Mouse (Mus musculus) layer of hippocampus, postnatal 25 days (tissue): Measurements from ENCODE around the gene Gm17409. TPM values are rescaled to one million over a fixed set of nuclear protein-coding genes. Genes with fewer than 3 reads are reported as not detected.

Source experiments
- total RNA-seq, 2 experiments: library from RNA; stranded (reverse); gene quantifications; 2 replicates each; pipeline ENCODE4 v1.2.3; 2021

Gene Gm17409
- total RNA-seq, 2 experiments from 2014 or later: not detected

Other genes starting within 250 kb of the Gm17409 start
- gene Acvr1c, start 112.2 kb upstream of the Gm17409 start, total RNA-seq: 10 to 100 TPM; 10.9 TPM
- gene Acvr1, start 97.0 kb downstream of the Gm17409 start, total RNA-seq: 10 to 100 TPM; 43.1 to 48.2 TPM
- gene Upp2, start 97.2 kb downstream of the Gm17409 start, total RNA-seq: 10 to 100 TPM; 30.9 to 32.5 TPM